15 mouse cellular contexts compared by ENCODE assay signal in the genomic region with DNA sequence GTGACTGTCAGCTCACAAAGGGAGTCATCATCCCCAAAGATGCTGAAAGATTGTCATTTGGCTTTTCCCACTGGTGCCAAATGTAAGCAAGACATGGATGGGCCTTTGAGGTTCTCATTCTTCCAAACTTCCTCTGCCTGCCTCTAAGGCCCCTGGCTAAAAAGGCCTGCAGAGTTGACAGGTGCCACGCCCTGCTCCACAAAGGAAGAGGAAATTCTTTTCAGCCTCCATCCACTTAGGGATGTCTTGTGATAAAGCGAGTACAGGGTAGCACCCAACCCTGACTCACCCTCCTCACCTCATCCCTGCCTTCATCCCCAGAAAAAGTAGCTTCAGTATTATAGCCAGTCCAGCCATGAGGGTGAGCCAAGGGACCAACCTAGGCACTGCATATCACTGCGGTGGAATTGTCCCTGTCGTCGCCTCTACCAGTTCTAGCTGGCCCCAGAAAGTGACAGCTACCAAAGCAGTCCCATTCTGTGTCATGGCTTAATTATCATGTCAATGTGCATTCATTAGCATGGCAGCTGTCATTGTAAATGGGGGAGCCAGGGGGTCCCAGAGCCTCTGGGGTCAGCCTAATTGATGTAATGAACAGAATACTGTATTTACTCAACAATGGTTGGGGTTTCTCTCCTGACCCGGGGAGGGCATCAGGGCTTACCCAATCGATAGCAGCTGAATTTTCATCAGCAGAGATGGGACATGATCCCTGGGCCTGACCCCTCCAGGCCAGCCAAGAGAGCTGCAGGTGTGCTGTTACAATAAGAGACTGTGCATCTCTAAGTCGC.
DNase-seq lines count a peak whose midpoint lies in the region; ATAC-seq lines count a peak whose summit lies in the region.
"Had no signal": no experiment of that assay in that cellular context is flagged by ENCODE, and none has a peak within 500 bp of the region (broad histone marks: within the 10 kb centered on the region; RNA-seq: fewer than 3 reads in every experiment).

No protein-coding gene starts in this region.

- ATAC-seq in neural tube, embryonic 15.5 days (ENCODE audit: low FRiP score): no peak
- peak; percentile 75 for ATAC-seq in forebrain, embryonic 16.5 days
- peak; percentile 24; the same call in 1 of the 2 replicates for ATAC-seq in neural tube, embryonic 14.5 days (ENCODE audit: low read depth)
- ATAC-seq: inflammation-experienced regulatory T-cells, adult 6 months had no signal

- H3K4me1 ChIP-seq in neural tube, embryonic 15.5 days: no peaks in the 10 kb centered on the region
- peaks cover 9% of the 10 kb centered on the region for H3K4me1 ChIP-seq in forebrain, embryonic 16.5 days (replicated peaks; ENCODE audit: control insufficient read depth, insufficient read depth, low read length)
- no peaks in the 10 kb centered on the region for H3K4me1 ChIP-seq in neural tube, embryonic 14.5 days (ENCODE audit: control insufficient read depth, insufficient read depth, low read length)
- H3K4me1 ChIP-seq: kidney, embryonic 15.5 days; liver, embryonic 13.5 days had no signal

- H3K9me3 ChIP-seq in neural tube, embryonic 15.5 days (replicated peaks): no peaks in the 10 kb centered on the region
- H3K9me3 ChIP-seq in forebrain, embryonic 16.5 days (ENCODE audit: control insufficient read depth, low read length): no peaks in the 10 kb centered on the region
- H3K9me3 ChIP-seq in neural tube, embryonic 14.5 days (ENCODE audit: control insufficient read depth, low read length): no peaks in the 10 kb centered on the region
- H3K9me3 ChIP-seq: kidney, embryonic 15.5 days; liver, embryonic 13.5 days had no signal

- no peak overlapping the region for H3K4me2 ChIP-seq in neural tube, embryonic 15.5 days
- H3K4me2 ChIP-seq in forebrain, embryonic 16.5 days (ENCODE audit: low read length): no peak overlapping the region
- no peak overlapping the region for H3K4me2 ChIP-seq in neural tube, embryonic 14.5 days (ENCODE audit: low read depth, low read length)
- H3K4me2 ChIP-seq: kidney, embryonic 15.5 days; liver, embryonic 13.5 days had no signal

- no peak overlapping the region for H3K27ac ChIP-seq in neural tube, embryonic 15.5 days (replicated peaks)
- H3K27ac ChIP-seq in forebrain, embryonic 16.5 days (ENCODE audit: low read length): no peak overlapping the region
- H3K27ac ChIP-seq in neural tube, embryonic 14.5 days (ENCODE audit: low read depth, low read length): no peak overlapping the region
- H3K27ac ChIP-seq: kidney, embryonic 15.5 days; liver, embryonic 13.5 days had no signal

- H3K4me3 ChIP-seq in neural tube, embryonic 15.5 days (replicated peaks): no peak overlapping the region
- H3K4me3 ChIP-seq in forebrain, embryonic 16.5 days (replicated peaks; ENCODE audit: low read length): no peak overlapping the region
- H3K4me3 ChIP-seq in neural tube, embryonic 14.5 days (ENCODE audit: low read depth, low read length): no peak overlapping the region
- H3K4me3 ChIP-seq: kidney, embryonic 15.5 days; liver, embryonic 13.5 days; myocyte had no signal

- H3K36me3 ChIP-seq in neural tube, embryonic 15.5 days: no peaks in the 10 kb centered on the region
- no peaks in the 10 kb centered on the region for H3K36me3 ChIP-seq in forebrain, embryonic 16.5 days (ENCODE audit: control insufficient read depth, insufficient read depth)
- H3K36me3 ChIP-seq in neural tube, embryonic 14.5 days (ENCODE audit: control insufficient read depth, insufficient read depth, low read length): no peaks in the 10 kb centered on the region
- H3K36me3 ChIP-seq: kidney, embryonic 15.5 days; liver, embryonic 13.5 days had no signal

- WGBS in neural tube, embryonic 15.5 days: 28% methylated on average over 8 of the region's 8 CpGs
- WGBS in forebrain, embryonic 16.5 days: 16% methylated on average over 8 of the region's 8 CpGs
- 23% methylated on average over 8 of the region's 8 CpGs for WGBS in neural tube, embryonic 14.5 days

- DNase-seq in neural tube, embryonic 10.5 days (ENCODE audit: extremely low spot score, low spot score): peak; percentile 19
- DNase-seq in embryo, embryonic 11 days: peak; percentile 31
- no peak for DNase-seq in adrenal gland, adult 2 months
- no peak for DNase-seq in adrenal gland, adult 8-10 months
- no peak for DNase-seq in lung, postnatal 36 days
- DNase-seq: cerebellum, adult 9-11 months; liver, embryonic 13.5 days; lung, postnatal 4 days; right cerebral cortex, adult 18-20 months had no signal

- 0 out of 2 replicates have a peak, but pooled peaks cover 3% of the 10 kb centered on the region for H3K27me3 ChIP-seq in neural tube, embryonic 15.5 days (replicated peaks)
- H3K27me3 ChIP-seq in forebrain, embryonic 16.5 days (replicated peaks; ENCODE audit: control insufficient read depth, insufficient read depth, low read length): no peaks in the 10 kb centered on the region
- H3K27me3 ChIP-seq in neural tube, embryonic 14.5 days (ENCODE audit: control insufficient read depth, insufficient read depth, low read length): no peaks in the 10 kb centered on the region
- H3K27me3 ChIP-seq: kidney, embryonic 15.5 days; liver, embryonic 13.5 days had no signal

- no peak overlapping the region for H3K9ac ChIP-seq in neural tube, embryonic 15.5 days (replicated peaks)
- H3K9ac ChIP-seq in forebrain, embryonic 16.5 days (replicated peaks; ENCODE audit: low read depth, low read length): no peak overlapping the region
- H3K9ac ChIP-seq in neural tube, embryonic 14.5 days (replicated peaks; ENCODE audit: low read depth, low read length): no peak overlapping the region
- H3K9ac ChIP-seq: kidney, embryonic 15.5 days; liver, embryonic 13.5 days had no signal

Comparison
In these comparisons a context has a peak if more than half of its experiments do, and no peak if none do; other contexts are left out.
1. DNase-seq: peak in neural tube, embryonic 10.5 days (single experiment) and embryo, embryonic 11 days (single experiment); none in adrenal gland, adult 2 months (single experiment), adrenal gland, adult 8-10 months (single experiment) and lung, postnatal 36 days (single experiment).